Mouse (Mus musculus): ENCODE results near the gene Vmn1r87. TPM values are rescaled to one million over a fixed set of nuclear protein-coding genes. Genes with fewer than 3 reads are reported as not detected.
A peak's percentile ranks its signal among the peaks of the same experiment; 100 is the strongest.
"Not testable (repeated sequence)": the region's sequence is repeated elsewhere in the genome, so short reads cannot be mapped to it uniquely, and the experiment has no call there.

Vmn1r87 gene
- not detected in 2 replicates for polyA plus RNA-seq (2016; fragmentation: Nextera tagmentation; extraction: Ambion mirVana)

- Histone ChIP-seq H3K9ac (no peak within 1 kb of the TSS), H3K4me2 (replicated peaks) (no peak within 1 kb of the TSS), H3K27ac (no peak within 1 kb of the TSS), H3K4me1 (no peaks in the 10 kb centered on the region), H3K4me3 (no peak within 1 kb of the TSS), H3K36me3 (no peaks in the 10 kb centered on the region), H3K9me3 (replicated peaks) (no peaks in the 10 kb centered on the region), H3K27me3 (no peaks in the 10 kb centered on the region)
- no peak for ATAC-seq (ENCODE audit: low FRiP score)
- WGBS: 72% methylated on average over 1 of the region's 1 CpGs
Measured at GRCm38 (mm10) chr7:13140057-13140456, at the start of gene Vmn1r87. Gene Vmn1r87, minus strand, starts transcription at chr7:13140157.

GRCm38 (mm10) chr7:13159268-13159667 lies 19.3 kb upstream of the Vmn1r87 start, which contains the start of gene Vmn1r88:
Gene Vmn1r88, plus strand, starts transcription at chr7:13159568.
- no peak within 1 kb of the TSS for H3K4me2 ChIP-seq (replicated peaks)
- 0 out of 2 replicates have a peak, but pooled peaks cover 4% of the 10 kb centered on the region for H3K9me3 ChIP-seq (replicated peaks)
- no peak within 1 kb of the TSS for H3K9ac ChIP-seq
- ATAC-seq (ENCODE audit: low FRiP score): no peak
- H3K27me3 ChIP-seq: no peaks in the 10 kb centered on the region
- no peak within 1 kb of the TSS for H3K4me3 ChIP-seq
- H3K36me3 ChIP-seq: no peaks in the 10 kb centered on the region
- no peak within 1 kb of the TSS for H3K27ac ChIP-seq
- H3K4me1 ChIP-seq: no peaks in the 10 kb centered on the region

GRCm38 (mm10) chr7:13137340-13137739 lies 2.6 kb downstream of the Vmn1r87 start:
- no peaks in the 10 kb centered on the region for H3K4me1 ChIP-seq
- H3K27ac ChIP-seq: no peak overlapping the region
- H3K4me3 ChIP-seq: no peak overlapping the region
- H3K9me3 ChIP-seq (replicated peaks): no peaks in the 10 kb centered on the region
- H3K9ac ChIP-seq: no peak overlapping the region
- H3K4me2 ChIP-seq (replicated peaks): no peak overlapping the region
- no peaks in the 10 kb centered on the region for H3K36me3 ChIP-seq
- H3K27me3 ChIP-seq: no peaks in the 10 kb centered on the region
- no peak for ATAC-seq (ENCODE audit: low FRiP score)

GRCm38 (mm10) chr7:13131856-13132255 lies 8.1 kb downstream of the Vmn1r87 start:
- no peak for ATAC-seq (ENCODE audit: low FRiP score)
- Histone ChIP-seq H3K4me2 (replicated peaks) (no peak overlapping the region), H3K27ac (no peak overlapping the region), H3K9me3 (replicated peaks) (no peaks in the 10 kb centered on the region), H3K27me3 (no peaks in the 10 kb centered on the region), H3K36me3 (no peaks in the 10 kb centered on the region), H3K4me1 (no peaks in the 10 kb centered on the region), H3K4me3 (no peak overlapping the region), H3K9ac (no peak overlapping the region)
- 79% methylated on average over 2 of the region's 2 CpGs for WGBS

- not testable (repeated sequence) for H3K27me3 ChIP-seq; H3K9ac ChIP-seq; H3K27ac ChIP-seq; H3K9me3 ChIP-seq (replicated peaks); H3K4me1 ChIP-seq; H3K36me3 ChIP-seq
- H3K4me2 ChIP-seq (replicated peaks): peak overlapping the region; percentile 42
- ATAC-seq (ENCODE audit: low FRiP score): peak; percentile 93
- peak overlapping the region; percentile 27 for H3K4me3 ChIP-seq
- under 1% methylated on average over 24 of the region's 34 CpGs for WGBS
Measured at GRCm38 (mm10) chr7:13123554-13124153, 16.3 kb downstream of the Vmn1r87 start.

GRCm38 (mm10) chr7:13119817-13120216 lies 20.1 kb downstream of the Vmn1r87 start, which contains the start of gene Vmn1r86:
Gene Vmn1r86, minus strand, starts transcription at chr7:13119917.
- Histone ChIP-seq H3K4me2 (replicated peaks) (no peak within 1 kb of the TSS), H3K9me3 (replicated peaks) (no peaks in the 10 kb centered on the region), H3K4me3 (no peak within 1 kb of the TSS), H3K27ac (no peak within 1 kb of the TSS), H3K9ac (no peak within 1 kb of the TSS), H3K4me1 (no peaks in the 10 kb centered on the region), H3K36me3 (no peaks in the 10 kb centered on the region), H3K27me3 (no peaks in the 10 kb centered on the region)
- ATAC-seq (ENCODE audit: low FRiP score): no peak

GRCm38 (mm10) chr7:13095073-13095472 lies 44.9 kb downstream of the Vmn1r87 start, which contains the start of gene Vmn1r85:
Gene Vmn1r85, minus strand, starts transcription at chr7:13095173.
- no peak within 1 kb of the TSS for H3K4me3 ChIP-seq
- no peaks in the 10 kb centered on the region for H3K4me1 ChIP-seq
- H3K27ac ChIP-seq: no peak within 1 kb of the TSS
- 65% methylated on average over 3 of the region's 3 CpGs for WGBS
- no peaks in the 10 kb centered on the region for H3K27me3 ChIP-seq
- no peaks in the 10 kb centered on the region for H3K36me3 ChIP-seq
- ATAC-seq (ENCODE audit: low FRiP score): no peak
- H3K9me3 ChIP-seq (replicated peaks): no peaks in the 10 kb centered on the region
- no peak within 1 kb of the TSS for H3K9ac ChIP-seq
- H3K4me2 ChIP-seq (replicated peaks): no peak within 1 kb of the TSS

Other genes starting within 250 kb of the Vmn1r87 start
- 13.0 and 14.5 TPM in 2 replicates for gene Zscan22, start 242.3 kb downstream of the Vmn1r87 start, polyA plus RNA-seq (2016; fragmentation: Nextera tagmentation; extraction: Ambion mirVana)
- gene Rps5, start 217.9 kb downstream of the Vmn1r87 start, polyA plus RNA-seq (2016; fragmentation: Nextera tagmentation; extraction: Ambion mirVana): 497 and 613 TPM in 2 replicates
- 0.63 and 0.72 TPM in 2 replicates for gene Rnf225, start 212.7 kb downstream of the Vmn1r87 start, polyA plus RNA-seq (2016; fragmentation: Nextera tagmentation; extraction: Ambion mirVana)
- gene Zfp324, start 174.3 kb downstream of the Vmn1r87 start, polyA plus RNA-seq (2016; fragmentation: Nextera tagmentation; extraction: Ambion mirVana): 14.5 and 15.2 TPM in 2 replicates
- gene Zfp446, start 162.3 kb downstream of the Vmn1r87 start, polyA plus RNA-seq (2016; fragmentation: Nextera tagmentation; extraction: Ambion mirVana): 14.8 and 16.2 TPM in 2 replicates
- 0.26 TPM in 2 replicates for gene Slc27a5, start 142.0 kb downstream of the Vmn1r87 start, polyA plus RNA-seq (2016; fragmentation: Nextera tagmentation; extraction: Ambion mirVana)
- 356 and 380 TPM in 2 replicates for gene Trim28, start 141.0 kb downstream of the Vmn1r87 start, polyA plus RNA-seq (2016; fragmentation: Nextera tagmentation; extraction: Ambion mirVana)
- gene Zbtb45, start 130.1 kb downstream of the Vmn1r87 start, polyA plus RNA-seq (2016; fragmentation: Nextera tagmentation; extraction: Ambion mirVana): 32.6 and 35.0 TPM in 2 replicates
- gene Chmp2a, start 105.3 kb downstream of the Vmn1r87 start, polyA plus RNA-seq (2016; fragmentation: Nextera tagmentation; extraction: Ambion mirVana): 148 and 152 TPM in 2 replicates
- gene Ube2m, start 101.9 kb downstream of the Vmn1r87 start, polyA plus RNA-seq (2016; fragmentation: Nextera tagmentation; extraction: Ambion mirVana): 173 and 180 TPM in 2 replicates
- 4.9 and 5.7 TPM in 2 replicates for gene Mzf1, start 85.4 kb downstream of the Vmn1r87 start, polyA plus RNA-seq (2016; fragmentation: Nextera tagmentation; extraction: Ambion mirVana)
- not detected in 2 replicates for gene Vmn1r85, start 45.0 kb downstream of the Vmn1r87 start, polyA plus RNA-seq (2016; fragmentation: Nextera tagmentation; extraction: Ambion mirVana)
- not detected in 2 replicates for gene Vmn1r86, start 20.2 kb downstream of the Vmn1r87 start, polyA plus RNA-seq (2016; fragmentation: Nextera tagmentation; extraction: Ambion mirVana)
- gene Vmn1r88, start 19.4 kb upstream of the Vmn1r87 start, polyA plus RNA-seq (2016; fragmentation: Nextera tagmentation; extraction: Ambion mirVana): not detected in 2 replicates
- not detected in 2 replicates for gene Vmn1r89, start 72.9 kb upstream of the Vmn1r87 start, polyA plus RNA-seq (2016; fragmentation: Nextera tagmentation; extraction: Ambion mirVana)
- 74.2 and 78.5 TPM in 2 replicates for gene Lig1, start 137.1 kb upstream of the Vmn1r87 start, polyA plus RNA-seq (2016; fragmentation: Nextera tagmentation; extraction: Ambion mirVana)
- 17.3 and 19.0 TPM in 2 replicates for gene Zswim9, start 138.6 kb upstream of the Vmn1r87 start, polyA plus RNA-seq (2016; fragmentation: Nextera tagmentation; extraction: Ambion mirVana)
- 0.73 and 0.93 TPM in 2 replicates for gene Pla2g4c, start 184.5 kb upstream of the Vmn1r87 start, polyA plus RNA-seq (2016; fragmentation: Nextera tagmentation; extraction: Ambion mirVana)

Measured in hindbrain, embryonic 12.5 days (tissue).